Mouse (Mus musculus) layer of hippocampus, adult 18-20 months (tissue): Measurements from ENCODE around the gene E2f3. TPM values are rescaled to one million over a fixed set of nuclear protein-coding genes. Genes with fewer than 3 reads are reported as not detected.
A peak's percentile ranks its signal among the peaks of the same experiment; 100 is the strongest.

ENCODE experiments used
- DNase-seq, 2 experiments: peaks; one replicate each; pipeline ENCODE4 v3.0.0; 2022; ENCODE audit warnings: low spot score in 2 of 2
- total RNA-seq, 2 experiments: library from RNA; stranded (reverse); gene quantifications; 2 replicates each; pipeline ENCODE4 v1.2.3; 2021

E2f3 gene
- total RNA-seq, 2 experiments from 2014 or later: 22.6 to 25.0 TPM

DNA sequence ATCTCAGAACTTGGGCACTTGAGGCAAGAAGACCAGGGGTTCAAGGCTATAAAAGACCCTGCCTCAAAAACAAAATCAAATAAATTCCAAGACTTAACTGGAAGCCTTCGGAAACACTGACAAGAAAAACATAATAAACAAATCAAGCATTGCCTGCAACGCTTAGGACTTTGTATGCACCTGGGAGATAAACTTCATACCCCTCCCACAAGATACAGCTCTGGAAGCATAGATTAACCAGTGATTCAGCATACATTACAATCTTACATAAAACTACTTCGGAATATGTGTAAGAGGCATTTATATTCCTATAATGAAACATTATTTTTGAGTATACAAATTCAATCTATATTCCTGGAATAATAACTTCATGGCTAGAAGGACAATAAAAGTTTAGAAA lies 3.5 kb downstream of the E2f3 start:
- no peak for DNase-seq

DNA sequence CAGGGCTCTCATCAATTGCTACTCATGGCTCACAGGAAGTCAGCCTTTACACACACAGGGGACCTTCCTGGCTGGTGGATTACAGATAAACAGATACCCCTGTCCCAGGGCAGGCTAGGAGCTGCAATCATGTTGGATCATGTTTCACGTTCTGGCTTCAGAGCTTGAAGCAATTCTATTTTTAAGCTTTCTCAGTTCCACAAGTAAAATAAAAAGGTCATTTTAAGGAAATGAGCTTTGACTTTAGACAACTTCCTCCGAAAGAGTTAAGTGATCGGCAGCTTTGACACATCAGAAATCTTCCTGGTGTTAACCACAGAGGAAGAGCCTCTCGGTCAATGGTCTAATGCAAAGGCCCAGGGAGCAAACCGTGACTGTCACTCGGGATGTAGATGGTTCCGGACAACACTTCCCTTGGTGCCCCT lies 6.7 kb downstream of the E2f3 start:
- no peak for DNase-seq

DNA sequence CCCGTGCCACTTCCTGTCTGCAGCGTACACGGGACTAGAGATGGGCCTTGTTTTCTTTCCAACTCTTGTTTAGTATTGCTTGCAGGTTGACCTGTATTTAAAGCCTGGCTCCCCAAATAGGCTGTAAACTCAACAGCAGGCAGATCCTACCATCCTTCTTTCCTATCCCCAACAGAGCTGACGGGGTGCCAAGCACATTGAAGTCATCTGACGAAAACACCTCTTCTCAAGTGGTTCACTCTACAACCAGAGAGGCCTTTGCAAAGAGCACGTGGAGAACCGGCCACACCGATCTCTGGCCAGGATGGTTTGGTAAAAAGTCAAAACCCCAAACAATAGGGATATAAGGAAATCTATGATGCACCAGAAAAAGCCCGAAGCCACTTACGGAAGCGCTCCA lies 8.5 kb downstream of the E2f3 start:
- no peak for DNase-seq

DNA sequence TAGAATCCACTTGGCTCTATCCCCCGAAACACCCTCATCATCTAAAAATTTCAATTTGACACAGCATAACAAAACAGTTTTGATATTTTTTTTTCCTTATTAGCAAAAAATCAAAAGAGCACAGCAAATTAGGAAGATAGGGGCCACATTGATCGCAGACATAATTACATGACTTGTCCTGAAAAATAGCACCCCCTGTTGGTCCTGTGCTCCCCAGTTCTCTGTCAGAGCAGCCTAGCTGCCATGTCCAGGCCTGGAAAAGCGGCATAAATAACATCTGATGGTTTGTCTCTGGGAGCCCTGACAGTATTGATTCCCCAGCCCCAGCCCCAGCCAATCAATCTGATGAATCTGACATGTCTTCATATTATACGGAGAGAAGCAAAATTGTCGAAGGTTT lies 11.8 kb downstream of the E2f3 start:
- no peak for DNase-seq

DNA sequence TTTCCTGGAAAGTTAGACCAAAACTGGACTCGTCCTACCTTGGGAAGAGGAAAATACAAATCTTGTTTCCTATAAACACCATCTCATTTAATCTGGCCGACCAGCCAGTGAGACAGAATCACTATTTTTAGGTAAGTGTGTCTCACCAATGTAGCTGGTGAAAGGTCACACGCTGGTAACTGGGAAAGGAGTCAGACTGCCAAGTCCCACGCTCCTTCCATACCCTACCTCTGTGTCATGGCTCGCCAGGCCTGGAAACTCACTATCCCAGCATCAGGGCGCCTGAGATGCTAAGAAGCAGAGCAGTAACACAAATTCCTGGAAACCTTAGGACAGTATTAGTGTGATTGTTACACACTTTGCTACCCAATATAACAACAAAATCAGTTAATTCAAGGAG lies 12.3 kb downstream of the E2f3 start:
- no peak for DNase-seq

DNA sequence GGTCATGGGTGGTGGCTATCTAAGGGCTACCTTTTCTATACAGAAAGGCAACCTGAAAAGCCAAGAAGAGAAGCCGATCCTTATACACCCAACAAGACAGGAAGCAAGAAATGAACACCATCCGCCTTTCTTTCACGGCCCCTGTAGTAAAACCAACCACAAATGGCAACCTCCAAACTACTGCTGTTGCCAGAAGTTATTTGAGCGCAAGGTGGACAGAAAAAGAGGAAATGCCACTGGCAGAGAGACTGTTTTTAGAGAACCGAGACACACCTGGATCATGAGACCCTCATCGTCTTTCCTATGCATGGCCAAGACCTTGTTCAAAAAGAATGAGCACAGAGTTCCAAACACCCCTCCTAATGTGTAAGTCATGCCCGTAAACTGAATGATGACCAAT lies 15.5 kb downstream of the E2f3 start:
- no peak for DNase-seq

DNA sequence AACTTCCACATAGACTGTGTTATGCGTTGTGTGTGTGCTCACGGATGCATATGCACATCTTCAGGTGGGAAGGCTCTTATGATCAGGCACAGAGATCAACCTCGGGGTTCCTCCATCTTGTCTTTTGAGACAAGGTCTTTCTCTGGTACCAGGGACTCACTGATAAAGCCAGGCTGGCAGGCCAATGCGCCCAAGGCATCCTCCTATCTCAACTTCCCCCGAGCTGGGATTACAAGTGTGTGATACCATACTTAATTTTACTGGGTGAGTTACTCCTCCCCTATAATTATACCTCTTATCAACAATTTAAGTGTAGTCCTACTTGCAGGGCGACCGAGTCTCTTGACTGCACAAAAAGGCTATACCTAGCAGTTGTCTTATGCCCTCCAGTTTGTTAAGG lies 17.2 kb downstream of the E2f3 start:
- DNase-seq: no peak

DNA sequence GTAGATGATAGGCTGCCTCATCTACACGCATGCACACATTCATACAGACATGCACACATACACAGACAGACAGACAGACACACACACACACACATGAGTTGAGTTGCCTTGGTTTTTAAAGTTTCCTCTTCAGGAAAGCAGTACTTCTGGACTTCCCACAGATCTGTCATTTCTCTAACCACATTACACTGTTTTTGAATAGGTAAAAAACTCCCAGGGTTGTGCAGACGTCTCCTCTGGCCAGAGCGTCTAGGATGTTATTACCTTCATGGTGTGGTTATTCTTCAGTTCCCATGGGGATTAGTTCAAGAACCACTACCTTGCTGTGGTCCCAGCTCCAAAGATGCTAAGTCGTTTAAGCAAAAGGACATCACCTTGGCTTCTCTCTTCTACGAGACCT lies 18.5 kb downstream of the E2f3 start:
- no peak for DNase-seq

DNA sequence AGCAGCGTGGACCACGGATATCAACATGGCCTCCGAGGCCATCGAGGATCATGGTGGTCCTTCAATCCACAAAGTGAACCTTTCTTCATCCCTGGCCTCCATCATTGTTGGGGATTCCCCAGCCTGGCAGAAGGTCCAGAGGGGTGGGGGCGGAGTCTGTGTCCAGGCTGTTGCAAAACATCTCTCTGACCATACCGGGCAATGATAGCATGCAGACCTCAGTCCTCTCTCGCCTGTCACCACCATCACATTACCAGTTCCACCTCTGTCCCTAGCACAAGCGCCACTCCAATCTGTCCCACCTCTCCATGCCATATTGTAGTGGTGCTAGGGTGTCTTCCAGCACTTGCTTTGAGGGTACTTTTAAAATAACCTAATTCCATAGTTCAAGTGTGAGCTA lies 18.9 kb downstream of the E2f3 start:
- DNase-seq: no peak

DNA sequence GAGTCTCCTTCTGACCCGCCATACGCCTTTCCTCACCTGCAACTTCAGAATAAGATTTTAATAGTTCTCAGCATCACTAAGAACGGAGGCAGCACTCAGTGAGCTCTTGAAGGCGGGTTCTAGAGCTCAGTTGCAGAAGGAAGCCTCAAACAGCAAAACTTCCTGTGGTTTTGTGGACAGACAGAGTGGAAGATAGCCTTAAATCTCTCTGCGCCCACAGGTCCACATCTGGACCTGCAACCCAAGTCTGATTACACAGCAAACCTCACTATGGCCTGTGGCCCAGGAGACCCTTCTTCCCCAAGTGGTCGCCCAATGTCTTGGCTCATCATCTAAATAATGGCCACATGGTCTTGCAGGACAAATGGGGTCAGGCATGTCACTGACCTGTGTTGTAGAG lies 21.8 kb downstream of the E2f3 start:
- DNase-seq: no peak

DNA sequence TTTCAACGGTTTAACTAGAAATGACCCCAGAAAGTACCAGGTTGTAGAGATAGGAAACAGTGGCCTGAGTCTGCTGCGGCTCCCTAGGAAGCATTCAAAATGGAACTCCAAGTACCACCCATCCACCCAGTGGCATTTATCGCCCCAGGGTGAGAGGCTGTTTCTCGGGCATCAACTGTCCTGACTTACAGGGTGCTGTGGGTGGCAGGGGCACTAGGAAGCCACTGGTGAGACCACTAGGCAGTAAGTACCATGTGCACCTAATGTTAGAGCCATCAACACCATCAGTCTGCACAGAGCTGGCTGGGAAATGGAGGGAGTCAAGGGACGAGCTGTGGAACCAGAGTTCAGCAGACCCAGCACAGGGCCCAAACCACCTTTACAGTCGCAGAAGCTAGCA lies 25.4 kb downstream of the E2f3 start:
- no peak for DNase-seq

DNA sequence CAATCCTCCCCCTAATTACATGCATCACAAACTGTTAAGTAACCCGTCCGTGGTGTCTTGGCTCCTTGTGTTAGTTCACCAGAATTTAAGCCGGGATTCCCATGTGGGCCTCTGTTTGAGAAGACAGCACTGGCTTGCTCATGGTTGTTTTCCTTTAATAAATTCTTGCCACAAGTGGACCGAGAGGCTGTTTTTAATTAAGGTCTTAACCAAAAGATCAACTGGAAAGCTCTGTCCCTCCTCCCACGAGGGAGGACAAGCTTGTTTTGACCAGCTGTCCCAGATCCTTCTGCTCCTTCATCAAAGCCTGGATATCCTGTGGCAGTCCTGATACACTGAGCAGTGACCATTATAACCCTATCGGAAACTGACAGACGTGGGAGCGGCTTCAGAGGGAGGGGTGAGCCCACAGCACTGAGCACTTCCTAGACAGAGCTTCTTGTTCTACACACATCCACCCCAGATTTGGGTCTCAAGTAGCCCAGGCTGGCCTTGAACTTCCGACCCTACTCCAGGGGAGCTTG lies 28.1 kb downstream of the E2f3 start:
- no peak for DNase-seq

DNA sequence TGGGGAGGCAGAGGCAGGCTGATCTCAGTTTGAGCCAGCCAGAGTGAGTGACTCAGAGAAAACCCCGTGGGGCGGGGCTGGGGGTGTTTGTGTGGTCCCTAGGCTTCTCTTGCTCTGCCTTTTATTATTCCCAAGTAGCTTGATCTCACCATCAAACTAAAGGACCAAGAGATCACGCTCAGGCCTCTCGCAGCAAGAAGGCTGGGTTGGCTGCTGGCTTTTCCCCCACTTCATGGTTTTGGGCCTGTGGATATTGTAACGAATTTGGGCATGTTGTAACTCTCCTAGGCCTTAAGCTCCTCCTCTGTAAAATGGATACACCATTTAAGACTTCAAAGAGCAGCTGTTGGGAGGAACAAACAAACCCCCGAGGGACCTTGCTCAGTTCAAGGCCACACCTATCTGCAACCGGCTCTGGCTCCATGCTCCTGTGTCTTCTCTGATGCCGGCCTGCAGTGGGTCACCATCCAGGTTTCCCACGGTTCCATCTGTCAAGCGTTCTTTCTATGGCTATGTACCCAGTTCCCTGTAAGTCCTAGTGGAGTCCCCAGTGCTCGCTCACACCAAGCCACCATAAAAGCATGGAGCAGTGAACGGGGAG lies 28.9 kb downstream of the E2f3 start:
- DNase-seq: no peak

DNA sequence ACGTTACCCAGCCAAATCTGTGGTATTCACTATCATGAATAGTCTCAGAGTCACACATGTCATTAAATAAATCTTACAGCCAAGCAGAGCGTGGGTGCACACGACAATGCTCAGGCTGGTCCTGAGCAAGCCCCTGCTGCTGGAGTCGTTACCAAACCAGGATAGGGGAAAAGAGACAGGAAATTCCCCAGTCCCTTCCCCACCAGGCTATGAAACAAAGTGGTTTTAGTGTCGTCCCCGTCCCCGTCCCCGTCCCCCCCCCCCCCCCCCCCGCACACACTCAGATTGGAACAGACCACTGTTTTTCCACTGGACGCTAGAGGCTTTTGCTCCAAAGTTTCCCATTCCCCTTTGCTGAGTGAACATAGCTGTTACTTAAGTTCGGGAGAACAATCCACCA lies 30.6 kb downstream of the E2f3 start:
- no peak for DNase-seq

DNA sequence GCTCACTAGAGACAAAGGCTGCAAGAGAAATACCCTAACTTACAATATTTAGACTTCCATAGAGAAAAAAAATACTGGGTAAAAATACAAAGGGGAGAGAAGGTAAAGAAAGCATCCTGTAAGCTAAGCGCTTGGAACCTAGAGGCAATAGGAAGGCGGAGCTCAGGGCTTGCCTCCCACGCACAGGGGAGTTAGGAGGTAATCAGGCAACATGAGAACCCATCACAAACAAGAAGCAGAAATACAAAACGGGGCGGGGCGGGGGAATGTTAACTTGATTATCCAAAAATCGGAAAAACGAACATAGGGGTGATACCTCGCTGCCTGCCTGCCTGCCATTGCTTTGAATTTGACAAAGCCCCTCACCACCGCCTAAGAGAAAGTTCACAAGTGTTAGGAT lies 31.1 kb downstream of the E2f3 start:
- no peak for DNase-seq

DNA sequence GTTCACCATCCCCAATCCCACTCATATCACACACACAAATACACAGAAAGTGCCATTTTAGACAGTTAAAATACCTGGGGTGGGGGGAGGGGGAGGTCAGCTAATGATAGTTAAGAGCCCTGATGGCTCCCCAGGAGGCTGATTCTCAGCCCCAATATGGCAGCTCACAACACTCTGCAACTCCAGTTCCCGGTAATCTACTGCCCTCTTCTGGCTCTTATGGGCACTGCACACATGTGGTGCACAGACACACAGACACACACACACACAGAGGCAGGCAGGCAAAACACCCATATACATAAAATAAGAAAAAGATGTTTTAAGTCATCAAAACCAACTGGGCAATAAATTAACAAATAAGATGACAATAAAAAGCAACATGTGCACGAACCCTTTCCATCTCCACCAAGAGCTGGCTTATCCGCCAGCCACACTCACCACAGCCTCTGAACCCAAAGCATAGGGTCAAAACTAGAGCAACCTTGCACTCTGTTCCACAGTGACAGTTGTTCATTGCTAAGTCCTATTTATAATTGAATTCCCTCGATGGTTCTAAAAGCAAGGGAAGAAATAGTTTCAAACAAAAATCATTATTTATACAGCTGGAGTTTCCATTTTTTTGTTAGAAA lies 32.3 kb downstream of the E2f3 start:
- no peak for DNase-seq

DNA sequence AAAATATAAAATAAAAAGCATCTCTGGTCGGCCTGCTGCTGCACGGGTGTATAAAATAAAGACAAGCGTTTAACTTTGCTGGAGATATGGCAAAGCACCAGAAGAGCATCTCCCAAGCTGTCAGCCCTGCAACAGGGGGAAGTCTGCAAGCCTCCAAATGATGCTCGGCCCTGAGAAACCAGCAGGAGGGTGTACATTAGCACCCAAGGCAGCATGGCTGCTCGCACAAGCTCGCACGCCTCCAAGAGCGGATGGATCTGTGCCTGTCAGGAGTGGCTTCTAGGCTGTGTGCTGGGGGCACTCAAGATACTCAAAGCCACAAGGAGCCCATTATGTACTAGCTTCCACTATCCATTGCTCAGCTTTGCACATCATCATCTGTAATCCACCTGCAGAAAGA lies 39.8 kb downstream of the E2f3 start:
- peak; percentile 44 to 61 for DNase-seq

DNA sequence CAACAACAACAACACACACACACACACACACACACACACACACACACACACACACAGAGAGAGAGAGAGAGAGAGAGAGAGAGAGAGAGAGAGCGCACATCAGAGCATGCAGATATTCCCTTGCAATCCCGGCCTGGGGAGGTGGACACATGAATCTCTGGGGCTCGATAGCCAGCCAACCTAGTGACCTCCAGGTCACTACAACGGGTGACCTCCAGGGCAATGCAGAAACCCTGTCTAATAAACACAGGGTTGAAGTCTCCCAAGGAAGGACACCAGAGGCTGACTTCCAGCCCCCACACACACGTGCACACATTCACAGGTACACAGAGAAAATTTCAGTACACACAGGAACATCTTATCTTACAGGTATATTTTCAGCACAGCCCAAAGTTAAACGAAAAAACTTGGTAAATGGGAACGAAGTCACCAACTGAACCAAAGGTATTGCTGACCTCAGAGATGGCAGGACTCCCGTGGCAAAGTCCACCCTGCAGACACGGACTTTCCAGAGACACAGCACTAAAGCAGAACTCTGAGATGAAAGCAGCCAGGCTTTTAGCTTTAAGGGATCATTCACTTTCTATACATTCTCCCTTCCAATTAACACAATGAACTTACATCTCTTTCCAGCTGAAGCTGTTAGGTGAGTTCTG lies 40.8 kb downstream of the E2f3 start:
- no peak for DNase-seq

DNA sequence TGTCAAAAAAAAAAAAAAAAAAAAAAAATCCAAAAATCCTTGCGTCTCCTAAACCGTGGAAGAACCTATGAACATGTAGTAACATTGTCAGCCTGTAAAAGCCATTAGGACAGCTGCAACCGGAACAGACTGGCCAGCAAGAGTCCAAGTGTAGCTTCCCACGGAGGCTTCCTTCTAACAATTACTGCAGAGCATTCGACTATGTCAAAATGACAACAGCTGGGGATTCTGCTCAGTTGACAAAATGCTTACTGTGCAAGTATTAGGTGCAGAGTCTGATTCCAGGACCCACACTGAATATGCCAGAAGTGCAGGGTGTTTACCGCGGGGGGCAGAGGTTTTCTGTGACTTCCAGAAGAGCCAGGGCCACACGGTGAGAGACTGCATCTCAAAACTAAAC lies 41.4 kb downstream of the E2f3 start:
- no peak for DNase-seq

DNA sequence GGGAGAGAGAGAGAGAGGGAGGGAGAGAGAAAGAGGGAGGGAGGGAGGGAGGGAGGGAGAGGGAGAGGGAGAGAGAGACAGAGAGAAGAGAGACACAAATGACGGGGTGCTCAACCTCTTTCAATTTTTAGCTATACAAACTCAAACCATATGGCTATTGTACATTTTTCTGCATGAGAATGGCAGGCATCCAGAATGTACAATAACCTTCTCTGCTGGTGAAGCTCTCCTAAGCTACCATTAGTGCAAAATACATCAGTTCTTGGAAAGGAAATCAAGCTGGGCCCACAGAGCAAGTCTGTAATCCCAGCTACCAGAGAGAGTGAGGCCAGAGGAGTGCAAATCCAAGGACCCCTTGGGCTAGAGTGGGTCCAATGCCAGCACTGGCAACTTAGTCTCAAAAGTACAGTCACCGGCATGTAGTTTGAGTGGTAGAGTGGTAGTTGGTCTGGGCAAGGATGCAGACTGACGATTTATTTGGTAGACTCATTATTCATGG lies 42.3 kb downstream of the E2f3 start:
- peak in 1 of 2 experiments; percentile 26 for DNase-seq

DNA sequence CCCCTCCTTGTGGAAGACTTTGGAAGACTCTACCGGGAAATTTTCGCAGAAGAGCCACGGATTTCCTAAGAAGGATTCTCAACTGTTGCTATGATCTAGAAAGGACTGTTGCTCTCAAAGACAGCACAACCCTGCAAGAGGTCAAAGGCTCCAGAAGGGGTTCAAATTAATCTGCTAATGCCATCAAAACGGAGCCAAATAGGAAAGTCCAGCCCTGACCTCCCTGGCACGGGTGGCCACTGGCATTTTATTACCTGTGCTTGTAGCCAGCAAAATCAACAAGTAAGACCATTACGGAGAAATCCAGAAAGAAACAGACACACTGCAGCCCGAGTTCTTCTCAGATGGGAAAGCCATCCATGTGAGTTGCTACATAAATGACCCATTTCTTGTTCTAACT lies 45.8 kb downstream of the E2f3 start:
- DNase-seq: no peak

DNA sequence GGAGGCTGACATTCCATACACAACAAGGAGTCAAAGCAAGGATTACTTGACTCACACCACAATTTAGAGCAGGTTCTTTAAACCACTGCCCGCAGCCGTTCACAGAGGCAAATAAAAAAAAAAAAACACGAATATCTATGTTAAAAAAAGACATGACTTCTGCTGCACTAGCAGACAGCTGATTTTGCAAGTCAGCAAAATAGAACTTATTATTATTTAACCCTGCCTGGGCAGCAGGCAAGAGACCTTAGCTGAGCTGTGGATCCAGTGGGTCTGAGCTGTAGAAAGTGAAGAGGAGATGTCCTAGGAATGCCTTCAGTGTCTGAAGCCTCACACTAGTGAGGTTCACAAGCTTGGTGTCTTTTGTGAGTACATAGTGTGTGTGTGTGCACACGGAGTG lies 46.5 kb downstream of the E2f3 start:
- no peak for DNase-seq

DNA sequence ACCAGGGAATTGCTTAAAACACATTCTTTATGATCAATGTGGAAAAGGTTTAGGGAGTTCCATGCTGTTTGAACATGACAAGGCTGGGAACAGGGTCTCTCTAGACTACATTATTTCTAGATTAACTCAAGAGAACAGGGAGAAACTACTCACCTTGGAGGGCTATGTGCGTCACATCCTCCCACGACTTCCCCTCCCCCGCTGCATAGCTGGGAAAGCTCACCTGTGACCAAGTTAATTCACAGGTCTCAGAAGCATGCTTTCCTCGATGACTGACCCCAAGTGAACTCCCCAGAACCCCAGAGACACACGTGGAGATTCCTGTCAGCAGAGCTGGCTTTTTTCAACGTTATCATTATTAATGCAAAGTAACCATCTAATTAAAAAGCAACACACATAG lies 47.1 kb downstream of the E2f3 start:
- no peak for DNase-seq
